Mouse (Mus musculus) heart, postnatal 0 days (tissue): Measurements from ENCODE around the gene Tcap. TPM values are rescaled to one million over a fixed set of nuclear protein-coding genes. Genes with fewer than 3 reads are reported as not detected.

Experiments
- ATAC-seq: fragments of 200-750 bp; cut with Nextera tagmentation; 2 replicates; pipeline ENCODE4 v1.8.0; 2017; ENCODE audit warnings: low read depth, moderate number of reproducible peaks, moderate library complexity; ENCODE audit not compliant: insufficient read depth
- DNase-seq: peaks from one replicate; pipeline ENCODE4 v3.0.0-alpha.2; 2016; ENCODE audit warnings: low spot score
- H3K27ac ChIP-seq: fragments of 300-500 bp; sonication (generic); 2 replicates; pipeline ENCODE4 v1.5.1; 2014; ENCODE audit warnings: low read depth, mild to moderate bottlenecking
- H3K27me3 ChIP-seq: fragments of 300-500 bp; sonication (generic); 2 replicates; pipeline ENCODE4 v1.6.1; 2014; ENCODE audit warnings: low read length, mixed read lengths; ENCODE audit not compliant: control insufficient read depth, insufficient read depth
- H3K36me3 ChIP-seq: fragments of 300-500 bp; sonication (generic); replicated peaks from 2 replicates; pipeline ENCODE4 v1.6.1; 2014; ENCODE audit warnings: low read length, mixed read lengths; ENCODE audit not compliant: control insufficient read depth, insufficient read depth
- H3K4me1 ChIP-seq: fragments of 300-500 bp; sonication (generic); 2 replicates; pipeline ENCODE4 v1.6.1; 2014; ENCODE audit warnings: antibody characterized with exemption; ENCODE audit not compliant: control insufficient read depth, insufficient read depth
- H3K4me2 ChIP-seq: fragments of 300-500 bp; sonication (generic); 2 replicates; pipeline ENCODE4 v1.6.1; 2014; ENCODE audit warnings: low read depth, mild to moderate bottlenecking, low read length, moderate library complexity
- H3K4me3 ChIP-seq: fragments of 300-500 bp; sonication (generic); 2 replicates; pipeline ENCODE4 v1.5.1; 2014; ENCODE audit warnings: low read depth, low read length
- H3K9ac ChIP-seq: fragments of 300-500 bp; sonication (generic); replicated peaks from 2 replicates; pipeline ENCODE4 v1.6.1; 2014; ENCODE audit warnings: low read depth, low read length, mixed read lengths
- H3K9me3 ChIP-seq: fragments of 300-500 bp; sonication (generic); replicated peaks from 2 replicates; pipeline ENCODE4 v1.6.1; 2016; ENCODE audit warnings: low read length; ENCODE audit not compliant: control insufficient read depth
- CTCF ChIP-seq: IDR thresholded peaks from 2 replicates; pipeline ENCODE4 v1.5.1; 2016; ENCODE audit warnings: antibody characterized with exemption, control low read depth, low read depth
- EP300 ChIP-seq: IDR thresholded peaks from 2 replicates; pipeline ENCODE4 v1.6.1; 2016; ENCODE audit warnings: antibody characterized with exemption, low read depth
- WGBS: fragments of 180-500 bp; shearing (Covaris S2); extraction: QIAGEN DNeasy Blood & Tissue Kit; methylation state at CpG from one replicate; pipeline ENCODE4 v1.1.7; 2014; 5-methylcytosine and 5-hydroxymethylcytosine counted together
- polyA plus RNA-seq: library from polyadenylated mRNA; unstranded; fragments of >200 nt; fragmentation: Nextera tagmentation; extraction: Ambion mirVana; gene quantifications from 2 replicates; pipeline ENCODE4 v1.2.1, GENCODE M21; 2015
- total RNA-seq: library from RNA; depleted of rRNA; stranded (reverse); fragments of >200 nt; gene quantifications from 2 replicates; pipeline ENCODE4 v1.2.3, GENCODE M21; 2014; ENCODE audit warnings: low replicate concordance

The Tcap gene
- total and polyA plus RNA-seq, 2 experiments from 2014 or later: 299 to 455 TPM

- Histone ChIP-seq H3K9ac (peak overlapping the region; percentile 60), H3K27ac (no peak overlapping the region; the same call in 1 of the 2 replicates), H3K4me1 (no peaks in the 10 kb centered on the region), H3K36me3 (no peaks in the 10 kb centered on the region), H3K9me3 (no peaks in the 10 kb centered on the region), H3K4me3 (peak overlapping the region; percentile 62), H3K4me2 (peak overlapping the region; percentile 99), H3K27me3 (peaks cover 76% of the 10 kb centered on the region)
- DNase-seq (no peak), ATAC-seq (no peak)
- TF ChIP-seq CTCF (no peak), EP300 (no peak)
- WGBS: 1% methylated on average over 19 of the region's 19 CpGs
These were observed 44.5 kb upstream of the Tcap start for GRCm38 (mm10) chr11:98339071-98339501.

GRCm38 (mm10) chr11:98339679-98340287 is 43.8 kb upstream of the Tcap start:
- Histone ChIP-seq H3K4me2 (peak overlapping the region; percentile 99), H3K36me3 (no peaks in the 10 kb centered on the region), H3K4me3 (peak overlapping the region; percentile 62), H3K27ac (no peak overlapping the region), H3K9me3 (no peaks in the 10 kb centered on the region), H3K27me3 (peaks cover 69% of the 10 kb centered on the region), H3K4me1 (no peaks in the 10 kb centered on the region), H3K9ac (peak overlapping the region; percentile 60; the same call in 1 of the 2 replicates)
- ATAC-seq (no peak), DNase-seq (no peak)
- TF ChIP-seq CTCF (no peak), EP300 (no peak)
- 25% methylated on average over 11 of the region's 11 CpGs for WGBS

GRCm38 (mm10) chr11:98340597-98340996 is 43.0 kb upstream of the Tcap start:
- DNase-seq: no peak
- H3K9ac ChIP-seq: no peak overlapping the region
- no peaks in the 10 kb centered on the region for H3K9me3 ChIP-seq
- no peaks in the 10 kb centered on the region for H3K4me1 ChIP-seq
- H3K27ac ChIP-seq: no peak overlapping the region
- no peak for ATAC-seq
- H3K4me2 ChIP-seq: no peak overlapping the region
- H3K27me3 ChIP-seq: peaks cover 61% of the 10 kb centered on the region
- TF ChIP-seq EP300 (no peak), CTCF (no peak)
- no peaks in the 10 kb centered on the region for H3K36me3 ChIP-seq
- 25% methylated on average over 2 of the region's 4 CpGs for WGBS
- no peak overlapping the region for H3K4me3 ChIP-seq

- Histone ChIP-seq H3K4me1 (no peaks in the 10 kb centered on the region), H3K9ac (no peak overlapping the region), H3K9me3 (no peaks in the 10 kb centered on the region), H3K4me2 (no peak overlapping the region), H3K4me3 (no peak overlapping the region), H3K36me3 (no peaks in the 10 kb centered on the region), H3K27ac (no peak overlapping the region), H3K27me3 (peaks cover 55% of the 10 kb centered on the region)
- TF ChIP-seq EP300 (no peak), CTCF (no peak)
- ATAC-seq (no peak), DNase-seq (no peak)
- 70% methylated on average over 4 of the region's 4 CpGs for WGBS
These were observed 42.4 kb upstream of the Tcap start for GRCm38 (mm10) chr11:98341174-98341573.

- ATAC-seq (peak; percentile 62), DNase-seq (peak; percentile 79)
- Histone ChIP-seq H3K27ac (no peak overlapping the region), H3K4me1 (no peaks in the 10 kb centered on the region), H3K9ac (no peak overlapping the region), H3K27me3 (peaks cover 53% of the 10 kb centered on the region), H3K9me3 (no peaks in the 10 kb centered on the region), H3K4me3 (peak overlapping the region; percentile 45), H3K36me3 (no peaks in the 10 kb centered on the region), H3K4me2 (peak overlapping the region; percentile 69)
- TF ChIP-seq EP300 (no peak), CTCF (peak; percentile 100)
- WGBS: 2% methylated on average over 26 of the region's 29 CpGs
These were observed 41.3 kb upstream of the Tcap start for GRCm38 (mm10) chr11:98342000-98342945.
